Comparison of ENCODE assay signal across 25 mouse cellular contexts in genomic region chr4:48684593-48685187, GRCm38 (mm10). TPM values are rescaled to one million over a fixed set of nuclear protein-coding genes. Genes with fewer than 3 reads are reported as not detected.
A peak's percentile ranks its signal among the peaks of the same experiment; 100 is the strongest.
DNase-seq lines count a peak whose midpoint lies in the region; ATAC-seq and TF ChIP-seq lines count a peak whose summit lies in the region.
"Had no signal": no experiment of that assay in that cellular context is flagged by ENCODE, and none has a peak within 500 bp of the region (broad histone marks: within the 10 kb centered on the region; RNA-seq: fewer than 3 reads in every experiment).

No protein-coding gene starts in this region.

- H3K9me3 ChIP-seq in heart, embryonic 10.5 days: no peaks in the 10 kb centered on the region
- no peaks in the 10 kb centered on the region for H3K9me3 ChIP-seq in liver, embryonic 11.5 days (ENCODE audit: control insufficient read depth, low read length)
- H3K9me3 ChIP-seq in liver, postnatal 0 days (ENCODE audit: low read length): no peaks in the 10 kb centered on the region
- no peaks in the 10 kb centered on the region for H3K9me3 ChIP-seq in midbrain, embryonic 11.5 days (ENCODE audit: control insufficient read depth, low read length)
- no peaks in the 10 kb centered on the region for H3K9me3 ChIP-seq in midbrain, embryonic 16.5 days (replicated peaks; ENCODE audit: control insufficient read depth, low read length, poor library complexity, severe bottlenecking)
- H3K9me3 ChIP-seq in forebrain, embryonic 13.5 days (replicated peaks): no peaks in the 10 kb centered on the region
- H3K9me3 ChIP-seq in hindbrain, postnatal 0 days (ENCODE audit: low read length): no peaks in the 10 kb centered on the region
- H3K9me3 ChIP-seq: embryonic facial prominence, embryonic 13.5 days; forebrain, embryonic 15.5 days; heart, embryonic 12.5 days; hindbrain, embryonic 10.5 days; limb, embryonic 13.5 days; midbrain, embryonic 12.5 days had no signal

- H3K9ac ChIP-seq in liver, embryonic 11.5 days (ENCODE audit: low read depth, low read length): no peak overlapping the region
- no peak overlapping the region for H3K9ac ChIP-seq in liver, postnatal 0 days (replicated peaks)
- no peak overlapping the region for H3K9ac ChIP-seq in midbrain, embryonic 11.5 days (ENCODE audit: low read length)
- H3K9ac ChIP-seq in midbrain, embryonic 16.5 days (ENCODE audit: low read depth, low read length): no peak overlapping the region
- H3K9ac ChIP-seq in forebrain, embryonic 13.5 days: no peak overlapping the region
- no peak overlapping the region for H3K9ac ChIP-seq in hindbrain, postnatal 0 days (replicated peaks; ENCODE audit: low read length)
- H3K9ac ChIP-seq: embryonic facial prominence, embryonic 13.5 days; forebrain, embryonic 15.5 days; heart, embryonic 12.5 days; limb, embryonic 13.5 days; midbrain, embryonic 12.5 days had no signal

- 51% methylated on average over 7 of the region's 7 CpGs for WGBS in heart, embryonic 10.5 days
- WGBS in liver, embryonic 11.5 days: 52% methylated on average over 7 of the region's 7 CpGs
- WGBS in liver, postnatal 0 days (ENCODE audit: insufficient replicate concordance): 48% methylated on average over 7 of the region's 7 CpGs
- WGBS in midbrain, embryonic 11.5 days: 88% methylated on average over 7 of the region's 7 CpGs
- WGBS in midbrain, embryonic 16.5 days: 81% methylated on average over 7 of the region's 7 CpGs
- 93% methylated on average over 7 of the region's 7 CpGs for WGBS in forebrain, embryonic 13.5 days
- 85% methylated on average over 7 of the region's 7 CpGs for WGBS in hindbrain, postnatal 0 days

- peaks cover 14% of the 10 kb centered on the region for H3K4me1 ChIP-seq in heart, embryonic 10.5 days
- no peaks in the 10 kb centered on the region for H3K4me1 ChIP-seq in liver, embryonic 11.5 days (replicated peaks; ENCODE audit: control insufficient read depth, insufficient read depth, low read length)
- H3K4me1 ChIP-seq in liver, postnatal 0 days (ENCODE audit: insufficient read depth): no peaks in the 10 kb centered on the region
- H3K4me1 ChIP-seq in midbrain, embryonic 11.5 days (ENCODE audit: control insufficient read depth, insufficient read depth, low read length): no peaks in the 10 kb centered on the region
- H3K4me1 ChIP-seq in midbrain, embryonic 16.5 days (ENCODE audit: control insufficient read depth, insufficient read depth, low read length): 0 out of 2 replicates have a peak, but pooled peaks cover 2% of the 10 kb centered on the region
- H3K4me1 ChIP-seq in forebrain, embryonic 13.5 days: 0 out of 2 replicates have a peak, but pooled peaks cover 3% of the 10 kb centered on the region
- H3K4me1 ChIP-seq in hindbrain, postnatal 0 days (ENCODE audit: insufficient read depth, low read length): no peaks in the 10 kb centered on the region
- H3K4me1 ChIP-seq: embryonic facial prominence, embryonic 13.5 days; midbrain, embryonic 12.5 days had no signal

- DNase-seq in heart, adult 11 months: peak; percentile 13
- no peak for DNase-seq in heart, embryonic 10.5 days (ENCODE audit: low spot score)
- peak; percentile 31 for DNase-seq in liver, embryonic 11.5 days (ENCODE audit: low spot score)
- no peak for DNase-seq in liver, postnatal 0 days
- DNase-seq in midbrain, embryonic 11.5 days (ENCODE audit: low spot score, missing footprints): peak; percentile 81
- no peak for DNase-seq in hindbrain, postnatal 0 days (ENCODE audit: low spot score)
- DNase-seq: adrenal gland, postnatal 10 days; cerebellum, adult 18-20 months; heart, postnatal 10 days; kidney, adult 11 months; layer of hippocampus, postnatal 36 days; right cerebral cortex, postnatal 14 days; thymus, postnatal 25 days had no signal

- TF ChIP-seq EP300 in liver, postnatal 0 days (IDR thresholded peaks at IDR 0.05; ENCODE audit: low read depth): no peak

- H3K4me2 ChIP-seq in liver, embryonic 11.5 days: no peak overlapping the region
- H3K4me2 ChIP-seq in liver, postnatal 0 days (ENCODE audit: low read depth, low read length): no peak overlapping the region
- no peak overlapping the region for H3K4me2 ChIP-seq in midbrain, embryonic 11.5 days
- no peak overlapping the region for H3K4me2 ChIP-seq in midbrain, embryonic 16.5 days (ENCODE audit: low read length)
- H3K4me2 ChIP-seq in forebrain, embryonic 13.5 days: no peak overlapping the region
- no peak overlapping the region for H3K4me2 ChIP-seq in hindbrain, postnatal 0 days (ENCODE audit: low read depth, low read length)
- H3K4me2 ChIP-seq: embryonic facial prominence, embryonic 13.5 days; forebrain, embryonic 15.5 days; heart, embryonic 12.5 days; limb, embryonic 13.5 days; midbrain, embryonic 12.5 days had no signal

- peak; percentile 62; the same call in 1 of the 2 replicates for ATAC-seq in liver, embryonic 11.5 days (replicated peaks; ENCODE audit: low FRiP score)
- no peak for ATAC-seq in liver, postnatal 0 days
- ATAC-seq in midbrain, embryonic 11.5 days (ENCODE audit: low FRiP score): no peak
- no peak for ATAC-seq in midbrain, embryonic 16.5 days
- ATAC-seq in forebrain, embryonic 13.5 days: no peak
- no peak for ATAC-seq in hindbrain, postnatal 0 days
- ATAC-seq: activated CD4-positive, CD25-positive, alpha-beta regulatory T cell, adult 4 months; forebrain, embryonic 15.5 days; hindbrain, embryonic 16.5 days had no signal

- TF ChIP-seq CTCF in liver, postnatal 0 days (IDR thresholded peaks at IDR 0.05; ENCODE audit: low read depth): no peak
- no peak for TF ChIP-seq CTCF in hindbrain, postnatal 0 days (IDR thresholded peaks at IDR 0.05; ENCODE audit: low read depth)

- no peaks in the 10 kb centered on the region for H3K27me3 ChIP-seq in heart, embryonic 10.5 days (ENCODE audit: insufficient read depth, poor library complexity, severe bottlenecking)
- no peaks in the 10 kb centered on the region for H3K27me3 ChIP-seq in liver, embryonic 11.5 days (replicated peaks; ENCODE audit: control insufficient read depth, insufficient read depth, low read length)
- no peaks in the 10 kb centered on the region for H3K27me3 ChIP-seq in liver, postnatal 0 days (ENCODE audit: insufficient read depth, low read length)
- H3K27me3 ChIP-seq in midbrain, embryonic 11.5 days (ENCODE audit: control insufficient read depth, insufficient read depth, low read length): no peaks in the 10 kb centered on the region
- H3K27me3 ChIP-seq in midbrain, embryonic 16.5 days (ENCODE audit: control insufficient read depth, insufficient read depth, low read depth, low read length): no peaks in the 10 kb centered on the region
- H3K27me3 ChIP-seq in forebrain, embryonic 13.5 days: no peaks in the 10 kb centered on the region
- H3K27me3 ChIP-seq in hindbrain, postnatal 0 days (ENCODE audit: insufficient read depth, low read length): no peaks in the 10 kb centered on the region
- H3K27me3 ChIP-seq: embryonic facial prominence, embryonic 13.5 days; forebrain, embryonic 15.5 days; heart, embryonic 12.5 days; limb, embryonic 13.5 days; midbrain, embryonic 12.5 days had no signal

- H3K27ac ChIP-seq in heart, embryonic 10.5 days: no peak overlapping the region
- no peak overlapping the region for H3K27ac ChIP-seq in liver, embryonic 11.5 days (ENCODE audit: low read depth, low read length)
- H3K27ac ChIP-seq in liver, postnatal 0 days (ENCODE audit: low read depth): no peak overlapping the region
- H3K27ac ChIP-seq in midbrain, embryonic 11.5 days (ENCODE audit: low read depth, low read length): no peak overlapping the region
- H3K27ac ChIP-seq in midbrain, embryonic 16.5 days (ENCODE audit: low read length): no peak overlapping the region
- H3K27ac ChIP-seq in forebrain, embryonic 13.5 days: no peak overlapping the region
- no peak overlapping the region for H3K27ac ChIP-seq in hindbrain, postnatal 0 days
- H3K27ac ChIP-seq: embryonic facial prominence, embryonic 13.5 days; hindbrain, embryonic 10.5 days; limb, embryonic 13.5 days; midbrain, embryonic 12.5 days had no signal

- H3K36me3 ChIP-seq in heart, embryonic 10.5 days: no peaks in the 10 kb centered on the region
- H3K36me3 ChIP-seq in liver, embryonic 11.5 days (ENCODE audit: control insufficient read depth, insufficient read depth, low read length): no peaks in the 10 kb centered on the region
- no peaks in the 10 kb centered on the region for H3K36me3 ChIP-seq in liver, postnatal 0 days (replicated peaks; ENCODE audit: insufficient read depth, low read length)
- no peaks in the 10 kb centered on the region for H3K36me3 ChIP-seq in midbrain, embryonic 11.5 days (ENCODE audit: control insufficient read depth, insufficient read depth, low read length)
- no peaks in the 10 kb centered on the region for H3K36me3 ChIP-seq in midbrain, embryonic 16.5 days (ENCODE audit: control insufficient read depth, insufficient read depth, low read length)
- H3K36me3 ChIP-seq in forebrain, embryonic 13.5 days (ENCODE audit: poor library complexity, severe bottlenecking): no peaks in the 10 kb centered on the region
- H3K36me3 ChIP-seq in hindbrain, postnatal 0 days (ENCODE audit: insufficient read depth, low read length): no peaks in the 10 kb centered on the region
- H3K36me3 ChIP-seq: embryonic facial prominence, embryonic 13.5 days; forebrain, embryonic 15.5 days; heart, embryonic 12.5 days; limb, embryonic 13.5 days; midbrain, embryonic 12.5 days had no signal

- H3K4me3 ChIP-seq in heart, embryonic 10.5 days: no peak overlapping the region
- no peak overlapping the region for H3K4me3 ChIP-seq in liver, embryonic 11.5 days (ENCODE audit: low read depth, low read length)
- H3K4me3 ChIP-seq in liver, postnatal 0 days (ENCODE audit: low read depth, low read length): no peak overlapping the region
- no peak overlapping the region for H3K4me3 ChIP-seq in midbrain, embryonic 11.5 days (ENCODE audit: low read depth, low read length)
- no peak overlapping the region for H3K4me3 ChIP-seq in midbrain, embryonic 16.5 days (ENCODE audit: low read depth, low read length)
- no peak overlapping the region for H3K4me3 ChIP-seq in forebrain, embryonic 13.5 days
- H3K4me3 ChIP-seq in hindbrain, postnatal 0 days (ENCODE audit: low read length): no peak overlapping the region
- H3K4me3 ChIP-seq: embryonic facial prominence, embryonic 13.5 days; forebrain, embryonic 15.5 days; heart, embryonic 12.5 days; hindbrain, embryonic 10.5 days; limb, embryonic 13.5 days; midbrain, embryonic 12.5 days had no signal

RNA-seq across cellular contexts. Expression of gene Cavin4, which starts 21.4 kb away (rescaled TPM):
- 0.89 and 1.1 TPM in 2 replicates for polyA plus RNA-seq in heart, embryonic 10.5 days (2016; fragmentation: Nextera tagmentation; extraction: Ambion mirVana)
- 0.15 and 0.19 TPM in 2 replicates for polyA plus RNA-seq in liver, embryonic 11.5 days (2014; fragmentation: Nextera tagmentation; extraction: Ambion mirVana)
- polyA plus RNA-seq in liver, postnatal 0 days (2015; fragmentation: Nextera tagmentation; extraction: Ambion mirVana): 0.05 and 0.73 TPM in 2 replicates
- 1.6 and 2.1 TPM in 2 replicates for polyA plus RNA-seq in midbrain, embryonic 11.5 days (2014; fragmentation: Nextera tagmentation; extraction: Ambion mirVana)
- 1.2 and 1.5 TPM in 2 replicates for polyA plus RNA-seq in midbrain, embryonic 16.5 days (2015; fragmentation: Nextera tagmentation; extraction: Ambion mirVana)
- 1.5 and 1.8 TPM in 2 replicates for polyA plus RNA-seq in forebrain, embryonic 13.5 days (2015; fragmentation: Nextera tagmentation; extraction: Ambion mirVana)
- total RNA-seq in hindbrain, postnatal 0 days (2014; rRNA removed): 0.42 and 0.54 TPM in 2 replicates
- 0.95 and 1.4 TPM in 2 replicates for polyA plus RNA-seq in hindbrain, postnatal 0 days (2015; fragmentation: Nextera tagmentation; extraction: Ambion mirVana)
- total RNA-seq: granulocyte monocyte progenitor cell, adult 5-6 weeks; megakaryocyte progenitor cell, adult 5-6 weeks had no signal
- polyA plus RNA-seq: activated CD4-positive, CD25-positive, alpha-beta regulatory T cell, adult 4 months had no signal

Comparison
In these comparisons a context has a peak if more than half of its experiments do, and no peak if none do; other contexts are left out.
1. DNase-seq: peak in heart, adult 11 months (single experiment), liver, embryonic 11.5 days (single experiment) and midbrain, embryonic 11.5 days (single experiment); none in heart, embryonic 10.5 days (single experiment), liver, postnatal 0 days (single experiment) and hindbrain, postnatal 0 days (single experiment).